Mouse (Mus musculus): ENCODE measurements around the gene Fam131b. TPM values are rescaled to one million over a fixed set of nuclear protein-coding genes. Genes with fewer than 3 reads are reported as not detected.

The Fam131b gene
- polyA plus RNA-seq, 1 experiment from 2014 or later = 7.5 TPM

Other genes starting within 250 kb of the Fam131b start
- not detected in 2 replicates for gene Tas2r139, start 183.7 kb downstream of the Fam131b start, polyA plus RNA-seq (2015; fragmentation: Nextera tagmentation; extraction: Ambion mirVana)
- not detected in 2 replicates for gene Tas2r144, start 109.3 kb downstream of the Fam131b start, polyA plus RNA-seq (2015; fragmentation: Nextera tagmentation; extraction: Ambion mirVana)
- gene Gstk1, start 78.7 kb downstream of the Fam131b start, polyA plus RNA-seq (2015; fragmentation: Nextera tagmentation; extraction: Ambion mirVana) = 11.0 and 12.0 TPM in 2 replicates
- 0.18 and 0.26 TPM in 2 replicates for gene Tmem139, start 62.7 kb downstream of the Fam131b start, polyA plus RNA-seq (2015; fragmentation: Nextera tagmentation; extraction: Ambion mirVana)
- gene Casp2, start 59.7 kb downstream of the Fam131b start, polyA plus RNA-seq (2015; fragmentation: Nextera tagmentation; extraction: Ambion mirVana) = 32.0 and 35.9 TPM in 2 replicates
- gene Clcn1, start 38.0 kb downstream of the Fam131b start, polyA plus RNA-seq (2015; fragmentation: Nextera tagmentation; extraction: Ambion mirVana) = 0.94 and 1.5 TPM in 2 replicates
- gene Zyx, start 25.0 kb upstream of the Fam131b start, polyA plus RNA-seq (2015; fragmentation: Nextera tagmentation; extraction: Ambion mirVana) = 50.2 and 63.0 TPM in 2 replicates
- 0.29 and 0.56 TPM in 2 replicates for gene Epha1, start 48.6 kb upstream of the Fam131b start, polyA plus RNA-seq (2015; fragmentation: Nextera tagmentation; extraction: Ambion mirVana)
- gene Tas2r143, start 75.6 kb upstream of the Fam131b start, polyA plus RNA-seq (2015; fragmentation: Nextera tagmentation; extraction: Ambion mirVana) = not detected in 2 replicates
- not detected in 2 replicates for gene Tas2r135, start 80.8 kb upstream of the Fam131b start, polyA plus RNA-seq (2015; fragmentation: Nextera tagmentation; extraction: Ambion mirVana)
- gene Tas2r126, start 109.9 kb upstream of the Fam131b start, polyA plus RNA-seq (2015; fragmentation: Nextera tagmentation; extraction: Ambion mirVana) = not detected in 2 replicates
- 0.12 TPM in 1 of 2 replicates, not detected in the other for gene Olfr458, start 140.6 kb upstream of the Fam131b start, polyA plus RNA-seq (2015; fragmentation: Nextera tagmentation; extraction: Ambion mirVana)
- gene Olfr457, start 151.7 kb upstream of the Fam131b start, polyA plus RNA-seq (2015; fragmentation: Nextera tagmentation; extraction: Ambion mirVana) = not detected in 2 replicates
- gene Olfr456, start 162.6 kb upstream of the Fam131b start, polyA plus RNA-seq (2015; fragmentation: Nextera tagmentation; extraction: Ambion mirVana) = not detected in 2 replicates
- gene Olfr455, start 222.9 kb upstream of the Fam131b start, polyA plus RNA-seq (2015; fragmentation: Nextera tagmentation; extraction: Ambion mirVana) = not detected in 2 replicates

Measured in hindbrain, embryonic 15.5 days (tissue).